Mouse (Mus musculus): ENCODE data around the gene Arhgdig.
"Not testable (repeated sequence)": the region's sequence is repeated elsewhere in the genome, so short reads cannot be mapped to it uniquely, and the experiment has no call there.

Gene Arhgdig

GRCm38 (mm10) chr17:26204766-26205165 is 2.8 kb downstream of the Arhgdig start:
- no peak for DNase-seq (ENCODE audit: low spot score)

- DNase-seq (ENCODE audit: low spot score), result peak; percentile 20
Measured at GRCm38 (mm10) chr17:26203321-26203811, 4.2 kb downstream of the Arhgdig start.

- DNase-seq (ENCODE audit: low spot score), result no peak
Measured at GRCm38 (mm10) chr17:26202737-26203136, 4.8 kb downstream of the Arhgdig start, which contains the start of gene Rgs11. Gene Rgs11 (plus strand): TSS chr17:26202951.

GRCm38 (mm10) chr17:26201998-26202397 is 5.6 kb downstream of the Arhgdig start:
- no peak for DNase-seq (ENCODE audit: low spot score)

- no peak for DNase-seq (ENCODE audit: low spot score)
Measured at GRCm38 (mm10) chr17:26200831-26201705, 6.5 kb downstream of the Arhgdig start.

GRCm38 (mm10) chr17:26198892-26199291 is 8.7 kb downstream of the Arhgdig start, which contains the start of gene Pdia2:
Gene Pdia2 (minus strand): TSS chr17:26199087.
- no peak for DNase-seq (ENCODE audit: low spot score)

- DNase-seq (ENCODE audit: low spot score), result no peak
Measured at GRCm38 (mm10) chr17:26192481-26193190, 14.9 kb downstream of the Arhgdig start.

GRCm38 (mm10) chr17:26191486-26191885 is 16.1 kb downstream of the Arhgdig start:
- not testable (repeated sequence) for DNase-seq (ENCODE audit: low spot score)

GRCm38 (mm10) chr17:26188091-26188805 is 19.3 kb downstream of the Arhgdig start:
- DNase-seq (ENCODE audit: low spot score), result no peak

GRCm38 (mm10) chr17:26187592-26187991 is 20.0 kb downstream of the Arhgdig start:
- DNase-seq (ENCODE audit: low spot score), result no peak

GRCm38 (mm10) chr17:26181179-26181578 is 26.4 kb downstream of the Arhgdig start:
- DNase-seq (ENCODE audit: low spot score), result no peak

- no peak for DNase-seq (ENCODE audit: low spot score)
Measured at GRCm38 (mm10) chr17:26178611-26179010, 29.0 kb downstream of the Arhgdig start.

GRCm38 (mm10) chr17:26175248-26175647 is 32.3 kb downstream of the Arhgdig start:
- DNase-seq (ENCODE audit: low spot score), result not testable (repeated sequence)

GRCm38 (mm10) chr17:26168039-26168438 is 39.5 kb downstream of the Arhgdig start:
- no peak for DNase-seq (ENCODE audit: low spot score)

GRCm38 (mm10) chr17:26162736-26163135 is 44.9 kb downstream of the Arhgdig start:
- no peak for DNase-seq (ENCODE audit: low spot score)

GRCm38 (mm10) chr17:26151886-26152630 is 55.5 kb downstream of the Arhgdig start:
- no peak for DNase-seq (ENCODE audit: low spot score)

Data from layer of hippocampus, adult 9-10 months (tissue).